Mouse (Mus musculus) stomach, embryonic 15.5 days (tissue): ENCODE measurements around the gene Slc38a6. TPM values are rescaled to one million over a fixed set of nuclear protein-coding genes. Genes with fewer than 3 reads are reported as not detected.

Experiments used
- ATAC-seq: fragments of 200-750 bp; cut with Nextera tagmentation; 2 replicates; pipeline ENCODE4 v1.8.0; 2017; ENCODE audit warnings: low read depth, moderate number of reproducible peaks, moderate TSS enrichment; ENCODE audit not compliant: insufficient read depth, low FRiP score
- H3K27ac ChIP-seq: fragments of 300-500 bp; sonication (generic); 2 replicates; pipeline ENCODE4 v1.5.1; 2015; ENCODE audit warnings: mild to moderate bottlenecking, inconsistent platforms
- H3K27me3 ChIP-seq: fragments of 300-500 bp; sonication (generic); replicated peaks from 2 replicates; pipeline ENCODE4 v1.6.1; 2015; ENCODE audit warnings: inconsistent platforms
- H3K36me3 ChIP-seq: fragments of 300-500 bp; sonication (generic); 2 replicates; pipeline ENCODE4 v1.6.1; 2015; ENCODE audit warnings: inconsistent platforms
- H3K4me1 ChIP-seq: fragments of 300-500 bp; sonication (generic); 2 replicates; pipeline ENCODE4 v1.6.1; 2015; ENCODE audit warnings: inconsistent platforms
- H3K4me2 ChIP-seq: fragments of 300-500 bp; sonication (generic); 2 replicates; pipeline ENCODE4 v1.6.1; 2015; ENCODE audit warnings: mild to moderate bottlenecking, inconsistent platforms
- H3K4me3 ChIP-seq: fragments of 300-500 bp; sonication (generic); replicated peaks from 2 replicates; pipeline ENCODE4 v1.5.1; 2015; ENCODE audit warnings: inconsistent platforms
- H3K9ac ChIP-seq: fragments of 300-500 bp; sonication (generic); 2 replicates; pipeline ENCODE4 v1.6.1; 2015; ENCODE audit warnings: inconsistent platforms
- H3K9me3 ChIP-seq: fragments of 300-500 bp; sonication (generic); 2 replicates; pipeline ENCODE4 v1.6.1; 2016; ENCODE audit warnings: inconsistent platforms
- WGBS: fragments of 180-500 bp; shearing (Covaris S2); methylation state at CpG from one replicate; pipeline ENCODE4 v1.1.7; 2015; 5-methylcytosine and 5-hydroxymethylcytosine counted together
- polyA plus RNA-seq: library from polyadenylated mRNA; unstranded; fragments of >200 nt; fragmentation: Nextera tagmentation; extraction: Ambion mirVana; gene quantifications from 2 replicates; pipeline ENCODE4 v1.2.1, GENCODE M21; 2015

Gene Slc38a6
- polyA plus RNA-seq, 1 experiment from 2014 or later, result 8.4 TPM

GRCm38 (mm10) chr12:73287609-73288008 lies 1.0 kb downstream of the Slc38a6 start:
- Histone ChIP-seq H3K9ac (no peak overlapping the region), H3K4me2 (peak overlapping the region; percentile 75), H3K36me3 (no peaks in the 10 kb centered on the region), H3K4me3 (peak overlapping the region; percentile 70), H3K9me3 (no peaks in the 10 kb centered on the region), H3K4me1 (peaks cover 5% of the 10 kb centered on the region), H3K27ac (no peak overlapping the region), H3K27me3 (no peaks in the 10 kb centered on the region)
- WGBS, result 68% methylated on average over 8 of the region's 8 CpGs
- ATAC-seq, result no peak

GRCm38 (mm10) chr12:73288626-73289025 lies 2.0 kb downstream of the Slc38a6 start:
- H3K9me3 ChIP-seq, result no peaks in the 10 kb centered on the region
- H3K27me3 ChIP-seq, result no peaks in the 10 kb centered on the region
- ATAC-seq, result no peak
- H3K27ac ChIP-seq, result no peak overlapping the region
- no peak overlapping the region for H3K9ac ChIP-seq
- H3K4me3 ChIP-seq, result no peak overlapping the region
- no peak overlapping the region for H3K4me2 ChIP-seq
- no peaks in the 10 kb centered on the region for H3K36me3 ChIP-seq
- WGBS, result 92% methylated on average over 3 of the region's 3 CpGs
- peaks cover 5% of the 10 kb centered on the region for H3K4me1 ChIP-seq

GRCm38 (mm10) chr12:73294884-73295283 lies 8.3 kb downstream of the Slc38a6 start:
- H3K36me3 ChIP-seq, result no peaks in the 10 kb centered on the region
- H3K4me2 ChIP-seq, result no peak overlapping the region
- no peak overlapping the region for H3K4me3 ChIP-seq
- H3K27me3 ChIP-seq, result no peaks in the 10 kb centered on the region
- H3K9me3 ChIP-seq, result no peaks in the 10 kb centered on the region
- no peak overlapping the region for H3K27ac ChIP-seq
- H3K9ac ChIP-seq, result no peak overlapping the region
- no peak for ATAC-seq
- no peaks in the 10 kb centered on the region for H3K4me1 ChIP-seq

GRCm38 (mm10) chr12:73295505-73296140 lies 9.0 kb downstream of the Slc38a6 start:
- 62% methylated on average over 11 of the region's 11 CpGs for whole genome bisulfite sequencing
- H3K27me3 ChIP-seq, result no peaks in the 10 kb centered on the region
- H3K4me3 ChIP-seq, result no peak overlapping the region
- H3K4me2 ChIP-seq, result no peak overlapping the region
- H3K9ac ChIP-seq, result no peak overlapping the region
- H3K36me3 ChIP-seq, result no peaks in the 10 kb centered on the region
- ATAC-seq, result no peak
- no peak overlapping the region for H3K27ac ChIP-seq
- H3K4me1 ChIP-seq, result no peaks in the 10 kb centered on the region
- H3K9me3 ChIP-seq, result no peaks in the 10 kb centered on the region

DNA sequence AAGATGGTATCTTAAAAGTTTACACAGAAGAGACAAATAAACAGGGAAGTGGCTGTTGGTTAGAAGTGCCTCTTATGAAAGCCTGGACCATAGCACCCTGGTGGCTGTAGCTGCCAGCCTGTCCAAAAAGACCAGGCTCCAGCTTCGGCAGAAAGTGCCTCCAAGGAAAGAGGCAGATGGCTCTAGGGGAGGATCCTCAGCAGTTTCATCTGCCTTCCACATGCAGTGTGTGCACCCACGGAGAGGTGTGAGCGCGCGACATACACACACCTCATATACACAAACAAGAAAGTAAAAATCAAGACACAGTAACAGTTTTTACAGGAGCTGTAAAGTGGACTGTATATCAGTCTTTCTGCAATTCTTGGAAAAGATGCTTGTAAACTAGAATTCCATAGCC lies 12.0 kb downstream of the Slc38a6 start:
- Histone ChIP-seq H3K9me3 (no peaks in the 10 kb centered on the region), H3K27me3 (no peaks in the 10 kb centered on the region), H3K27ac (no peak overlapping the region), H3K4me3 (no peak overlapping the region), H3K36me3 (no peaks in the 10 kb centered on the region), H3K4me1 (no peaks in the 10 kb centered on the region), H3K9ac (no peak overlapping the region), H3K4me2 (no peak overlapping the region)
- WGBS, result 90% methylated on average over 5 of the region's 5 CpGs
- no peak for ATAC-seq

DNA sequence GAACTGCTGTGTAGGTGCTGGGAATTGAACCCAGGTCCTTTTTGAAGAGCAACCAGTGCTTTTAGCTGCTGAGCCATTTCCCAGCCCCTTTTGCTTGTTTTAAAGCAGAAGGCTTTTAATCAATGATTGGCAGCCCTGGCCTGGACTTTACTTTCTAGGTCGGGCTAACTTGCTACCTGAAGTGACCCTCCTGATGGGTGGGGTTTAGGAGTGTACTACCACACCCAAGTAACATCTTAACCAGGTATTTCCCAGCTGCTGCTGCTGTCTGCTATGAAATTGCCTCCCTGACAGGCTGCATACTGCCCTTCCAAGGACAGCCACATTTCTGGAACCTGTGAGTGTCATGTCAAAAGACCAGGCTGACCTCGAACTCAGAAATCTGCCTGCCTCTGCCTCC lies 14.0 kb downstream of the Slc38a6 start:
- no peaks in the 10 kb centered on the region for H3K27me3 ChIP-seq
- ATAC-seq, result no peak
- no peak overlapping the region for H3K4me3 ChIP-seq
- H3K4me1 ChIP-seq, result no peaks in the 10 kb centered on the region
- no peak overlapping the region for H3K4me2 ChIP-seq
- H3K36me3 ChIP-seq, result no peaks in the 10 kb centered on the region
- WGBS, result 82% methylated on average over 2 of the region's 2 CpGs
- H3K9me3 ChIP-seq, result no peaks in the 10 kb centered on the region
- no peak overlapping the region for H3K27ac ChIP-seq
- no peak overlapping the region for H3K9ac ChIP-seq

- no peaks in the 10 kb centered on the region for H3K36me3 ChIP-seq
- no peak overlapping the region for H3K9ac ChIP-seq
- no peak for ATAC-seq
- H3K27me3 ChIP-seq, result no peaks in the 10 kb centered on the region
- 64% methylated on average over 4 of the region's 4 CpGs for WGBS
- H3K27ac ChIP-seq, result no peak overlapping the region
- no peak overlapping the region for H3K4me3 ChIP-seq
- H3K4me1 ChIP-seq, result no peaks in the 10 kb centered on the region
- no peaks in the 10 kb centered on the region for H3K9me3 ChIP-seq
- H3K4me2 ChIP-seq, result no peak overlapping the region
Measured at GRCm38 (mm10) chr12:73304636-73305035, 18.1 kb downstream of the Slc38a6 start.

DNA sequence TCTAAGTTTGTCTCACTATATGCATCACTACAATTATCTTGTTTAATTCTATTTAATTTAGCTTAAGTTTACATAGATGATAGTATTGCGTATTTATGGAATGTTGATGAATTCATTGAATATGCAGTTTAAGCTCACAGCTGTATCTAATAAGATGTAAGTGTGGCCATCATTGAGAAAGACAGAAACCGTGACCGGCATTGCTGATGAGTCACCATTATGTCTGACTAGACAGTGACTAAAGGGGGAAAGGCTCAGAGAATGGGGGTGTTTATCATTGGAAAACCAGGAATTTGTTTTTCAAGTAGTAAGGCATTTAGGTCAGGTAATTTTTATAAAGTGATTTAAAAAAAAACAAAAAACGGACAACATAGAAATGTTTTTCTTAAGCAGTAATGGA lies 21.2 kb downstream of the Slc38a6 start:
- Histone ChIP-seq H3K9me3 (no peaks in the 10 kb centered on the region), H3K27ac (no peak overlapping the region), H3K4me1 (no peaks in the 10 kb centered on the region), H3K27me3 (no peaks in the 10 kb centered on the region), H3K9ac (no peak overlapping the region), H3K36me3 (no peaks in the 10 kb centered on the region), H3K4me2 (no peak overlapping the region), H3K4me3 (no peak overlapping the region)
- ATAC-seq, result no peak
- 81% methylated on average over 4 of the region's 4 CpGs for WGBS

DNA sequence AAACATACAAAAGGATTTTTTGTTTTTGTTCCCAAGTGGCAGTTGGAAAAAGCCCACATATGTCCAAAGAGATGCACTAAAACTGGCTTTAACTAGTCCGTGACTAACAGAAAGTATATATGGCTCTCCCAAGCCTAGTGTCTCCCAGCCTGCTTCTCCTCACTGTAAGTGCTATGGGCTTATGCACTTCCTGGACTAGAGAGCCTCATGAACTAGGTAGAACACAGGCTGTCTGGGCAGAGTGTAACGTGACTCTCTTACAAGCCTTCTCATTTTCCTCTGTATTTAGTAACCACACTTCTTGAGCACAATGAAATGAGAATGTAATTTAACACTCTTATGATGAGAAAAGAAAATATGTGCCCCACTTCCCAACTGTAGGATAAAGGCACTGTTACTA lies 22.1 kb downstream of the Slc38a6 start:
- Histone ChIP-seq H3K4me1 (no peaks in the 10 kb centered on the region), H3K27me3 (no peaks in the 10 kb centered on the region), H3K4me2 (no peak overlapping the region), H3K36me3 (no peaks in the 10 kb centered on the region), H3K9me3 (no peaks in the 10 kb centered on the region), H3K4me3 (no peak overlapping the region), H3K27ac (no peak overlapping the region), H3K9ac (no peak overlapping the region)
- WGBS, result 61% methylated on average over 2 of the region's 2 CpGs
- ATAC-seq, result no peak

DNA sequence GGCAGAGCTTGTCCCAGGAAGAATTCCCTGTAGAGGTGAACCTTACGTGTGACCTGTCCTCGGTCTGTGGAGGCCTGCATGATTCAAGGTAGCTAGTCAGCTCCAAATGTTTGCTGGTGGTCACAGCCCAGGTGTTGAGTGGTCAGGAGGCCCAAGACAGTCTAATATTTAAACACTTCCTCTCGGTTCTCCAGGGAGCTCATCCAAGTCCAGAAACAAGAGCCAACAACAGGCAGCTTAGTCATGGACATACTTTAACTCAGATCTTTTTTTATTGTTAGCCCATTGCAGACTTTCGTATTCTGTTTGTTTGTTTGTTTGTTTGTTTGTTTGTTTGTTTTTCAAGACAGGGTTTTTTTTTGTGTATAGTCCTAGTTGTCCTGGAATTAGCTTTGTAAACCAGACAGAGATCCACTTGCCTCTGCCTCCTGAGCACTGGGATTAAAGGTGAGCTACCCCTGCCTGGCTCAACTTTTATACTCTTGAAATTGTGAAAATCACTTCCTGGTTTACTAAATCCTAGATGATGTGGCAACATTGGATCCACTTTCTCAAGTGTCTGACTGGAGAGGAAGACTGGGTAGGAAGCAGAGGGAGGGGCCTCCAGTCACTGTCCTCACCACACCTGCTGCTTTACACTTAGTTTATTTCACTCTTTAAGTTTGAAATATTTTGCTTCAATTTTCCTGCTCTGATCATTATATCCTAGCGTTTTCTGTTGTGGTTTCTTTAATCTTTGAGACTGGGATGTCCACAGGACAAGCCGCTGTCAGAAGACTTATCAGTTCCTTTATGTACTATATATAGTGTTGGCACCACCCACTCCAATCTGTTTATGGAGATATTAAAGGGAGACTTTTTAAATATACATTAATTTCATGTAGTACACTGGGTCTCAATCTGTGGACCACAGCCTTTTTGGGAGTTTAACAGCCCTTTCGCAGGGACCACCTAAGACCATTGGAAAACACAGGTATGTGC lies 31.4 kb downstream of the Slc38a6 start:
- no peaks in the 10 kb centered on the region for H3K27me3 ChIP-seq
- H3K36me3 ChIP-seq, result no peaks in the 10 kb centered on the region
- no peaks in the 10 kb centered on the region for H3K4me1 ChIP-seq
- H3K9me3 ChIP-seq, result no peaks in the 10 kb centered on the region
- H3K4me3 ChIP-seq, result no peak overlapping the region
- WGBS, result 89% methylated on average over 7 of the region's 7 CpGs
- no peak for ATAC-seq
- no peak overlapping the region for H3K4me2 ChIP-seq
- H3K9ac ChIP-seq, result no peak overlapping the region
- H3K27ac ChIP-seq, result no peak overlapping the region

DNA sequence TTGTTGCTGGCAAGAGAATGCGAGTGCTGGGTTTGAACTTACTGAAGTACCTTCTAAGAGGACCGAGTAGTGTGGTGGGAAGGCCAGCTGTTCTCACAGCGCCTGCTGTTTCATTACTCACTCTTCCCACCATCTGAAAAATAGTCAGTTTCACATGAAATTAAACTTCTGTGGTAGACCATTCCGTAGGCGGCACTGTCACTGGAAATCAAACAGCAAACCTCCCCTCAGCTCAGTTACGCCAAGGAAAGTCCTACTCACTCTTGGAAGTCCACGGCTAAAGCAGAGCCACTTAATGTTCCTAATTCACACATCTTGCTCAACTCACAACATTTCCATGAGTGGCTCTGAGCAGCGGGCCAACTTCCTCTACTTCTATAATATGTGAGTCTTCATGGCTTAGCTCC lies 37.6 kb downstream of the Slc38a6 start:
- Histone ChIP-seq H3K9ac (no peak overlapping the region), H3K4me3 (no peak overlapping the region)
- WGBS, result 81% methylated on average over 8 of the region's 8 CpGs

DNA sequence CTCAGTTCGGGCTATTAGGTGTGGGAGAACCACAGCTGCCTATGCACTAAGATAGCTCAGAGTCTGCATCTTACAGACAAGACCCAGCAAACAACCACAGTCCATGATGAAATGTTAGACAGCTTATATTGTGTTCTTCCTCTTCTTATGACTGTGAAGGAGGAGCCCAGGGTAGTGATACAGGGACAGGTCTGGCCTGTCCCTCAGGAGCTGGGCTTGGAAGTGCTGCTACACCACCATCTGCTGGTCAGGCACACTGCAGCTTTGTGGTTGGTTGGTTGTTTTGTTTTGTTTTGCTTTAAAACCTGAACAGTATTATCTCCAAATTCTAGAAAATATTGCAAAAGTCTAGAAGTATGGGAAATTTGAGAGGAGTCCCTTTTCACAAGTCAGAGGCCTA lies 38.2 kb downstream of the Slc38a6 start:
- 79% methylated on average over 1 of the region's 1 CpGs for WGBS
- H3K36me3 ChIP-seq, result no peaks in the 10 kb centered on the region
- no peaks in the 10 kb centered on the region for H3K9me3 ChIP-seq
- H3K4me3 ChIP-seq, result no peak overlapping the region
- no peak for ATAC-seq
- H3K27ac ChIP-seq, result no peak overlapping the region
- H3K4me1 ChIP-seq, result no peaks in the 10 kb centered on the region
- H3K4me2 ChIP-seq, result no peak overlapping the region
- H3K9ac ChIP-seq, result no peak overlapping the region
- H3K27me3 ChIP-seq, result no peaks in the 10 kb centered on the region

More for the DNA sequence above, 37.6 kb downstream of the Slc38a6 start:
- no peaks in the 10 kb centered on the region for H3K27me3 ChIP-seq
- H3K9me3 ChIP-seq, result no peaks in the 10 kb centered on the region
- H3K36me3 ChIP-seq, result no peaks in the 10 kb centered on the region
- H3K4me1 ChIP-seq, result no peaks in the 10 kb centered on the region
- ATAC-seq, result no peak
- H3K27ac ChIP-seq, result no peak overlapping the region
- H3K4me2 ChIP-seq, result no peak overlapping the region
